Mouse (Mus musculus): ENCODE data around the gene Gm20388. TPM values are rescaled to one million over a fixed set of nuclear protein-coding genes. Genes with fewer than 3 reads are reported as not detected.

Gm20388 gene
- polyA plus RNA-seq, 1 experiment from 2014 or later = not detected

GRCm38 (mm10) chr8:122550234-122550994 lies 2639.8 kb downstream of the Gm20388 start:
- peaks cover 75% of the 10 kb centered on the region for H3K4me1 ChIP-seq (replicated peaks)
- peak; percentile 56 for DNase-seq
- under 1% methylated on average over 52 of the region's 52 CpGs for WGBS (ENCODE audit: insufficient replicate concordance)

GRCm38 (mm10) chr8:122550995-122551264 lies 2640.3 kb downstream of the Gm20388 start:
- DNase-seq = no peak
- H3K9me3 ChIP-seq (replicated peaks) = no peaks in the 10 kb centered on the region
- peaks cover 75% of the 10 kb centered on the region for H3K4me1 ChIP-seq (replicated peaks)
- peak overlapping the region; percentile 99 for H3K27ac ChIP-seq
- no peaks in the 10 kb centered on the region for H3K27me3 ChIP-seq
- peak overlapping the region; percentile 99 for H3K9ac ChIP-seq
- H3K4me3 ChIP-seq (replicated peaks) = peak overlapping the region; percentile 99
- peak overlapping the region; percentile 99 for H3K4me2 ChIP-seq
- H3K36me3 ChIP-seq = peaks cover 9% of the 10 kb centered on the region; the same call in 1 of the 2 replicates
- WGBS (ENCODE audit: insufficient replicate concordance) = 0% methylated on average over 41 of the region's 43 CpGs
- peak; percentile 8 for ATAC-seq (ENCODE audit: low read depth)

More at GRCm38 (mm10) chr8:122550234-122550994, 2639.8 kb downstream of the Gm20388 start:
- Histone ChIP-seq H3K9ac (peak overlapping the region; percentile 99), H3K27ac (peak overlapping the region; percentile 99), H3K9me3 (replicated peaks) (no peaks in the 10 kb centered on the region), H3K27me3 (no peaks in the 10 kb centered on the region), H3K4me2 (peak overlapping the region; percentile 99), H3K36me3 (peaks cover 9% of the 10 kb centered on the region; the same call in 1 of the 2 replicates), H3K4me3 (replicated peaks) (peak overlapping the region; percentile 99)
- ATAC-seq (ENCODE audit: low read depth) = peak; percentile 19; the same call in 1 of the 2 replicates

GRCm38 (mm10) chr8:122551265-122552051 lies 2640.8 kb downstream of the Gm20388 start, which contains the start of gene Piezo1:
Piezo1 (minus strand) TSS chr8:122551329.
- 9% methylated on average over 50 of the region's 56 CpGs for WGBS (ENCODE audit: insufficient replicate concordance)
- Histone ChIP-seq H3K4me2 (peak within 1 kb of the TSS; percentile 99), H3K4me1 (replicated peaks) (peaks cover 75% of the 10 kb centered on the region)

GRCm38 (mm10) chr8:122554786-122555185 lies 2644.1 kb downstream of the Gm20388 start:
- Histone ChIP-seq H3K36me3 (no peaks in the 10 kb centered on the region), H3K9me3 (replicated peaks) (no peaks in the 10 kb centered on the region), H3K4me3 (replicated peaks) (no peak overlapping the region), H3K4me2 (no peak overlapping the region), H3K4me1 (replicated peaks) (peaks cover 70% of the 10 kb centered on the region), H3K27ac (0 out of 2 replicates have a peak overlapping the region, but pooled peaks have one; percentile 12), H3K27me3 (no peaks in the 10 kb centered on the region), H3K9ac (peak overlapping the region; percentile 24; the same call in 1 of the 2 replicates)
- no peak for DNase-seq
- WGBS (ENCODE audit: insufficient replicate concordance) = 77% methylated on average over 6 of the region's 6 CpGs
- ATAC-seq (ENCODE audit: low read depth) = no peak

More at GRCm38 (mm10) chr8:122551265-122552051, 2640.8 kb downstream of the Gm20388 start, which contains the start of gene Piezo1:
- DNase-seq (peak; percentile 88), ATAC-seq (ENCODE audit: low read depth) (peak; percentile 70)
- H3K9ac ChIP-seq = peak within 1 kb of the TSS; percentile 99
- no peaks in the 10 kb centered on the region for H3K27me3 ChIP-seq
- no peaks in the 10 kb centered on the region for H3K9me3 ChIP-seq (replicated peaks)
- H3K36me3 ChIP-seq = peaks cover 7% of the 10 kb centered on the region; the same call in 1 of the 2 replicates
- peak within 1 kb of the TSS; percentile 99 for H3K4me3 ChIP-seq (replicated peaks)
- H3K27ac ChIP-seq = peak within 1 kb of the TSS; percentile 99

- WGBS (ENCODE audit: insufficient replicate concordance) = 18% methylated on average over 12 of the region's 12 CpGs
- Histone ChIP-seq H3K9ac (peak overlapping the region; percentile 72), H3K27ac (peak overlapping the region; percentile 81), H3K4me2 (peak overlapping the region; percentile 66), H3K9me3 (replicated peaks) (no peaks in the 10 kb centered on the region), H3K27me3 (no peaks in the 10 kb centered on the region), H3K36me3 (no peaks in the 10 kb centered on the region), H3K4me3 (replicated peaks) (peak overlapping the region; percentile 43), H3K4me1 (replicated peaks) (peaks cover 69% of the 10 kb centered on the region)
- ATAC-seq (ENCODE audit: low read depth) (peak; percentile 80), DNase-seq (no peak)
These were observed 2645.7 kb downstream of the Gm20388 start for GRCm38 (mm10) chr8:122556030-122557009.

GRCm38 (mm10) chr8:122557248-122558038 lies 2646.8 kb downstream of the Gm20388 start:
- WGBS (ENCODE audit: insufficient replicate concordance) = 16% methylated on average over 10 of the region's 10 CpGs
- H3K4me3 ChIP-seq (replicated peaks) = peak overlapping the region; percentile 43
- H3K27me3 ChIP-seq = no peaks in the 10 kb centered on the region
- H3K4me1 ChIP-seq (replicated peaks) = peaks cover 61% of the 10 kb centered on the region
- peak overlapping the region; percentile 66 for H3K4me2 ChIP-seq
- H3K9me3 ChIP-seq (replicated peaks) = no peaks in the 10 kb centered on the region
- DNase-seq = no peak
- 0 out of 2 replicates have a peak, but pooled peaks have one; percentile 3 for ATAC-seq (ENCODE audit: low read depth)
- peak overlapping the region; percentile 72 for H3K9ac ChIP-seq
- H3K27ac ChIP-seq = peak overlapping the region; percentile 81
- H3K36me3 ChIP-seq = no peaks in the 10 kb centered on the region

- H3K27me3 ChIP-seq = no peaks in the 10 kb centered on the region
- H3K27ac ChIP-seq = no peak overlapping the region
- DNase-seq (no peak), ATAC-seq (ENCODE audit: low read depth) (no peak)
- no peaks in the 10 kb centered on the region for H3K36me3 ChIP-seq
- no peak overlapping the region for H3K4me3 ChIP-seq (replicated peaks)
- H3K4me1 ChIP-seq (replicated peaks) = peaks cover 55% of the 10 kb centered on the region
- WGBS (ENCODE audit: insufficient replicate concordance) = 24% methylated on average over 12 of the region's 12 CpGs
- no peaks in the 10 kb centered on the region for H3K9me3 ChIP-seq (replicated peaks)
- peak overlapping the region; percentile 33; the same call in 1 of the 2 replicates for H3K9ac ChIP-seq
- no peak overlapping the region for H3K4me2 ChIP-seq
These were observed 2648.2 kb downstream of the Gm20388 start for GRCm38 (mm10) chr8:122558671-122559349.

DNA sequence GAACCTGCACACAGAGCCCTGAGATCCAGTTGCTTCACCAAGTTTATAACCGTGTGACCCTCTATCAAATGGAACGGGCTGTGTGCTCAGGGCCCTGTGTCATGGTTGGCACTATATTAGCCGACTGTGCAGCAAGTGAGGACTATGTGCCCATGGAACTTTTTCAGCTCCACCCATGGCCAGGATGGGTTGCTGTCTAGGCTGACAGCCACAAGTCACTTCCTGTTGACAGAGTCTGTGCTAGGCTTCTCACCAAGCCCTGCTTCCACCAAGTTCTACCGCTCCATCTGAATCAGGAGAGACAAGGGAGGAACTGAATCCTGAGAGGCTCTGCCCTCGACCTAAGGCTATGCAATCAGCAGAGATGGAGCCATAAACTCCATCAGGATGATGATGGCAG lies 2650.6 kb downstream of the Gm20388 start:
- H3K4me1 ChIP-seq (replicated peaks) = peaks cover 49% of the 10 kb centered on the region
- ATAC-seq (ENCODE audit: low read depth) (no peak), DNase-seq (no peak)
- no peaks in the 10 kb centered on the region for H3K36me3 ChIP-seq
- no peaks in the 10 kb centered on the region for H3K9me3 ChIP-seq (replicated peaks)
- no peak overlapping the region for H3K4me2 ChIP-seq
- no peak overlapping the region; the same call in 1 of the 2 replicates for H3K27ac ChIP-seq
- WGBS (ENCODE audit: insufficient replicate concordance) = 34% methylated on average over 5 of the region's 5 CpGs
- no peak overlapping the region for H3K9ac ChIP-seq
- no peaks in the 10 kb centered on the region for H3K27me3 ChIP-seq
- no peak overlapping the region for H3K4me3 ChIP-seq (replicated peaks)

DNA sequence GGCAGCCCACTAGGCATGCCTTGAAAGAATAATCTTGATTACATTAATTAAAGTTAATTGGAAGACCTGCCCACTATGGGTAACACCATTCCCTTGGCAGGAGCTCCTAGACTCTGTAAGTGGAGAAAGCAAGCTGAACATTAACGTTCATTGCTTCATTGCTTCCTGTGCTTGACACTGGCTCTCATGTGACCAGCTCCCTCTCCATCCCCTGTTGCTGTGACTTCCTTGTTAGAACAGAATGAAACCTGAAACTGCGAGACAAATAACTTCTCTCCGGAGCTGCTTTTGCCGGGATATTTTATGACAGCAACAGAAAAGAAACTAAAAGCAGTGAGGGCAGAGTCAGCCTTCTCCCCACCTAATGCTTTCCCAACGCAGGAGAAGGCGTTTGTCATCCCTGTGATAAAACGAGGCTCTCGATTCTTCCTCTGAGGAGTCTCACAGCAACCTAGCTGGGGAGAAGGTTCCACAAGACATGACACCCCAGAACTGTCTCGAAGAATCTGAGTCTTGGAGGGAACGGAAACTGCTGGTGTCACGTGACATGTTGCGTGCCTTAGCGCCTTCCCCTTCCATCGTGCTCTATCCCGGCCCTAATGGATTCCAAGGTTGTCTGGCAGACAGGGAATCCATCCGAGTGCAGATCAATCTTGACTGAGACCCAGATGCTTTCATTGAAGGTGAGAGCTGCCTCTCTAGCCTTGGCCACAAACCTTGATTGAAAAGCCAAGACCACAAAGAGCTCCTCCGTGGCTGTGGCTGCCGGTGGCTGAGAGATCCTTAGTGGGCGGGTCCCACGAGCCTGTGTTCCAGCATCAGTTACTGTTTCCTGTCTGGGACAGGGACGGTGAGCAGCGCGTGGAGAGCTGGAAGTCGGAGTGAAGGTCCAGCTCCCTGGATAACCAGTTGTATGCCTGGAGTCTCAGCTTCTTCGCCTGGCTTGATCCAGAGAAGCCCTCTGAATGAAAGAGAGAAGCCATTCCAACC lies 2654.0 kb downstream of the Gm20388 start:
- Histone ChIP-seq H3K36me3 (peaks cover 9% of the 10 kb centered on the region), H3K27ac (peak overlapping the region; percentile 50; the same call in 1 of the 2 replicates), H3K27me3 (no peaks in the 10 kb centered on the region), H3K9me3 (replicated peaks) (no peaks in the 10 kb centered on the region), H3K4me2 (peak overlapping the region; percentile 12; the same call in 1 of the 2 replicates), H3K9ac (no peak overlapping the region), H3K4me1 (replicated peaks) (peaks cover 41% of the 10 kb centered on the region), H3K4me3 (replicated peaks) (no peak overlapping the region)
- ATAC-seq (ENCODE audit: low read depth) (no peak), DNase-seq (no peak)
- 63% methylated on average over 25 of the region's 25 CpGs for WGBS (ENCODE audit: insufficient replicate concordance)

Measured in liver, embryonic 13.5 days (tissue).